Mouse (Mus musculus): ENCODE measurements at regions not wholly inside any gene's neighbourhood (a gene's known extent, or its start where the extent isn't known, plus 50 kb on each side); places are given as distances from the start of the nearest gene placed in this dataset.
"Not testable (repeated sequence)": the region's sequence is repeated elsewhere in the genome, so short reads cannot be mapped to it uniquely, and the experiment has no call there.

- Histone ChIP-seq H3K4me1 (ENCODE audit: insufficient read depth, low read depth, low read length) (no peaks in the 10 kb centered on the region), H3K36me3 (replicated peaks) (no peaks in the 10 kb centered on the region), H3K9me3 (replicated peaks) (no peaks in the 10 kb centered on the region), H3K4me3 (ENCODE audit: low read depth, low read length) (no peak overlapping the region), H3K27me3 (ENCODE audit: insufficient read depth, low read length) (no peaks in the 10 kb centered on the region)
- DNase-seq (ENCODE audit: low spot score), result no peak
- no peak for ATAC-seq (ENCODE audit: extremely low read depth, insufficient number of reproducible peaks, low FRiP score, poor library complexity, severe bottlenecking)
- TF ChIP-seq GATA2 (IDR thresholded peaks at IDR 0.05; ENCODE audit: borderline replicate concordance, low read depth, low read length), result no peak
- no peak for TF ChIP-seq GATA1 (IDR thresholded peaks at IDR 0.05; ENCODE audit: borderline replicate concordance, low read length)
- TF ChIP-seq CTCF (IDR thresholded peaks at IDR 0.05; ENCODE audit: low read depth, low read length), result no peak
- no peak for TF ChIP-seq TAL1 (conservative IDR thresholded peaks at IDR 0.05; ENCODE audit: low read depth, low read length)
- TF ChIP-seq POLR2AphosphoS5 (IDR thresholded peaks at IDR 0.05; ENCODE audit: insufficient replicate concordance, low read depth, low read length), result no peak
Measured at GRCm38 (mm10) chr6:37748296-37748980, 122.2 kb upstream of the Trim24 start.

- Histone ChIP-seq H3K9me3 (replicated peaks) (no peaks in the 10 kb centered on the region), H3K27me3 (ENCODE audit: insufficient read depth, low read length) (no peaks in the 10 kb centered on the region), H3K4me1 (ENCODE audit: insufficient read depth, low read depth, low read length) (no peaks in the 10 kb centered on the region), H3K36me3 (replicated peaks) (no peaks in the 10 kb centered on the region), H3K4me3 (ENCODE audit: low read depth, low read length) (no peak overlapping the region)
- TF ChIP-seq GATA1 (IDR thresholded peaks at IDR 0.05; ENCODE audit: borderline replicate concordance, low read length) (no peak), TAL1 (conservative IDR thresholded peaks at IDR 0.05; ENCODE audit: low read depth, low read length) (no peak), GATA2 (IDR thresholded peaks at IDR 0.05; ENCODE audit: borderline replicate concordance, low read depth, low read length) (no peak), POLR2AphosphoS5 (IDR thresholded peaks at IDR 0.05; ENCODE audit: insufficient replicate concordance, low read depth, low read length) (no peak), CTCF (IDR thresholded peaks at IDR 0.05; ENCODE audit: low read depth, low read length) (no peak)
- DNase-seq (ENCODE audit: low spot score) (no peak), ATAC-seq (ENCODE audit: extremely low read depth, insufficient number of reproducible peaks, low FRiP score, poor library complexity, severe bottlenecking) (no peak)
Measured at GRCm38 (mm10) chr6:37749016-37749415, 121.6 kb upstream of the Trim24 start.

- Histone ChIP-seq H3K36me3 (replicated peaks) (no peaks in the 10 kb centered on the region), H3K4me3 (ENCODE audit: low read depth, low read length) (no peak overlapping the region), H3K4me1 (ENCODE audit: insufficient read depth, low read depth, low read length) (no peaks in the 10 kb centered on the region), H3K9me3 (replicated peaks) (peaks cover 6% of the 10 kb centered on the region), H3K27me3 (ENCODE audit: insufficient read depth, low read length) (no peaks in the 10 kb centered on the region)
- DNase-seq (ENCODE audit: low spot score) (no peak), ATAC-seq (ENCODE audit: extremely low read depth, insufficient number of reproducible peaks, low FRiP score, poor library complexity, severe bottlenecking) (no peak)
- no peak for TF ChIP-seq CTCF (IDR thresholded peaks at IDR 0.05; ENCODE audit: low read depth, low read length)
- no peak for TF ChIP-seq TAL1 (conservative IDR thresholded peaks at IDR 0.05; ENCODE audit: low read depth, low read length)
- no peak for TF ChIP-seq POLR2AphosphoS5 (IDR thresholded peaks at IDR 0.05; ENCODE audit: insufficient replicate concordance, low read depth, low read length)
- no peak for TF ChIP-seq GATA2 (IDR thresholded peaks at IDR 0.05; ENCODE audit: borderline replicate concordance, low read depth, low read length)
- TF ChIP-seq GATA1 (IDR thresholded peaks at IDR 0.05; ENCODE audit: borderline replicate concordance, low read length), result no peak
Measured at GRCm38 (mm10) chr6:37750271-37750670, 120.3 kb upstream of the Trim24 start.

- TF ChIP-seq GATA1 (IDR thresholded peaks at IDR 0.05; ENCODE audit: borderline replicate concordance, low read length) (no peak), CTCF (IDR thresholded peaks at IDR 0.05; ENCODE audit: low read depth, low read length) (no peak), TAL1 (conservative IDR thresholded peaks at IDR 0.05; ENCODE audit: low read depth, low read length) (no peak), GATA2 (IDR thresholded peaks at IDR 0.05; ENCODE audit: borderline replicate concordance, low read depth, low read length) (no peak), POLR2AphosphoS5 (IDR thresholded peaks at IDR 0.05; ENCODE audit: insufficient replicate concordance, low read depth, low read length) (no peak)
- Histone ChIP-seq H3K36me3 (replicated peaks) (no peaks in the 10 kb centered on the region), H3K27me3 (ENCODE audit: insufficient read depth, low read length) (no peaks in the 10 kb centered on the region), H3K4me3 (ENCODE audit: low read depth, low read length) (no peak overlapping the region), H3K4me1 (ENCODE audit: insufficient read depth, low read depth, low read length) (no peaks in the 10 kb centered on the region), H3K9me3 (replicated peaks) (peaks cover 6% of the 10 kb centered on the region)
- no peak for DNase-seq (ENCODE audit: low spot score)
- no peak for ATAC-seq (ENCODE audit: extremely low read depth, insufficient number of reproducible peaks, low FRiP score, poor library complexity, severe bottlenecking)
Measured at GRCm38 (mm10) chr6:37751701-37752100, 118.9 kb upstream of the Trim24 start.

GRCm38 (mm10) chr6:37761003-37761402, 109.6 kb upstream of the Trim24 start:
- ATAC-seq (ENCODE audit: extremely low read depth, insufficient number of reproducible peaks, low FRiP score, poor library complexity, severe bottlenecking); H3K36me3 ChIP-seq (replicated peaks); H3K4me1 ChIP-seq (ENCODE audit: insufficient read depth, low read depth, low read length); H3K4me3 ChIP-seq (ENCODE audit: low read depth, low read length); DNase-seq (ENCODE audit: low spot score); H3K9me3 ChIP-seq (replicated peaks); H3K27me3 ChIP-seq (ENCODE audit: insufficient read depth, low read length): not testable (repeated sequence)

- 0 out of 2 replicates have a peak, but pooled peaks cover 4% of the 10 kb centered on the region for H3K27me3 ChIP-seq (ENCODE audit: insufficient read depth, low read length)
- H3K9me3 ChIP-seq (replicated peaks), result no peaks in the 10 kb centered on the region
- H3K4me1 ChIP-seq (ENCODE audit: insufficient read depth, low read depth, low read length), result no peaks in the 10 kb centered on the region
- H3K36me3 ChIP-seq (replicated peaks), result no peaks in the 10 kb centered on the region
- DNase-seq (ENCODE audit: low spot score), result no peak
- H3K4me3 ChIP-seq (ENCODE audit: low read depth, low read length), result no peak overlapping the region
- ATAC-seq (ENCODE audit: extremely low read depth, insufficient number of reproducible peaks, low FRiP score, poor library complexity, severe bottlenecking), result no peak
- no peak for TF ChIP-seq CTCF (IDR thresholded peaks at IDR 0.05; ENCODE audit: low read depth, low read length)
- no peak for TF ChIP-seq TAL1 (conservative IDR thresholded peaks at IDR 0.05; ENCODE audit: low read depth, low read length)
- no peak for TF ChIP-seq GATA1 (IDR thresholded peaks at IDR 0.05; ENCODE audit: borderline replicate concordance, low read length)
- no peak for TF ChIP-seq GATA2 (IDR thresholded peaks at IDR 0.05; ENCODE audit: borderline replicate concordance, low read depth, low read length)
- TF ChIP-seq POLR2AphosphoS5 (IDR thresholded peaks at IDR 0.05; ENCODE audit: insufficient replicate concordance, low read depth, low read length), result no peak
Measured at GRCm38 (mm10) chr6:37763036-37763435, 107.6 kb upstream of the Trim24 start.
